Mouse (Mus musculus) cerebellum, adult 2 months (tissue): ENCODE data around the gene Acer3. TPM values are rescaled to one million over a fixed set of nuclear protein-coding genes. Genes with fewer than 3 reads are reported as not detected.

Experiments used
- DNase-seq, 2 experiments: peaks; one replicate each; pipeline ENCODE4 v3.0.0; 2021
- H3K27ac ChIP-seq: fragments of 200-500 bp; 2 replicates; pipeline ENCODE4 v1.5.1; 2012; ENCODE audit warnings: low read length, control low read depth, inconsistent platforms; ENCODE audit not compliant: insufficient read depth
- H3K27me3 ChIP-seq: fragments of 200-500 bp; 2 replicates; pipeline ENCODE4 v1.6.1; 2012; ENCODE audit warnings: inconsistent platforms, mild to moderate bottlenecking, low read length, moderate library complexity; ENCODE audit not compliant: control insufficient read depth, insufficient read depth
- H3K4me1 ChIP-seq: fragments of 200-500 bp; 2 replicates; pipeline ENCODE4 v1.6.1; 2011; ENCODE audit warnings: low read length; ENCODE audit not compliant: control insufficient read depth, insufficient read depth
- H3K4me3 ChIP-seq: fragments of 200-500 bp; replicated peaks from 2 replicates; pipeline ENCODE3; 2011; ENCODE audit warnings: mild to moderate bottlenecking, low read depth, low read length, control low read depth; ENCODE audit not compliant: insufficient read depth
- CTCF ChIP-seq: fragments of 200-500 bp; IDR thresholded peaks from 2 replicates; pipeline ENCODE4 v1.5.1; 2011; ENCODE audit warnings: low read depth, mild to moderate bottlenecking, control low read depth, low read length, moderate library complexity, borderline replicate concordance; ENCODE audit not compliant: insufficient read depth
- POLR2A ChIP-seq: fragments of 200-500 bp; IDR thresholded peaks from 2 replicates; pipeline ENCODE4 v1.6.1; 2011; ENCODE audit warnings: low read length, control low read depth, borderline replicate concordance; ENCODE audit not compliant: insufficient read depth
- WGBS: fragments of 180-500 bp; shearing (Covaris S2); methylation state at CpG from one replicate; pipeline ENCODE4 v1.1.7; 2018; 5-methylcytosine and 5-hydroxymethylcytosine counted together
- polyA plus RNA-seq: library from polyadenylated mRNA; depleted of rRNA; stranded (reverse); fragments of >200 nt; gene quantifications from 2 replicates; pipeline ENCODE4 v1.2.3, GENCODE M21; 2012

Gene Acer3
- polyA plus RNA-seq, 1 experiment: 11.8 TPM

- Histone ChIP-seq H3K4me1 (no peaks in the 10 kb centered on the region), H3K27ac (no peak overlapping the region), H3K27me3 (no peaks in the 10 kb centered on the region), H3K4me3 (no peak overlapping the region)
- TF ChIP-seq CTCF (no peak), POLR2A (no peak)
- WGBS: 96% methylated on average over 4 of the region's 4 CpGs
- no peak for DNase-seq
Measured at GRCm38 (mm10) chr7:98223796-98224195, 97.2 kb downstream of the Acer3 start.

GRCm38 (mm10) chr7:98216713-98217112 is 104.3 kb downstream of the Acer3 start:
- TF ChIP-seq CTCF: no peak
- no peak for TF ChIP-seq POLR2A
- Histone ChIP-seq H3K27ac (no peak overlapping the region), H3K27me3 (no peaks in the 10 kb centered on the region), H3K4me1 (no peaks in the 10 kb centered on the region), H3K4me3 (no peak overlapping the region)
- no peak for DNase-seq

DNA sequence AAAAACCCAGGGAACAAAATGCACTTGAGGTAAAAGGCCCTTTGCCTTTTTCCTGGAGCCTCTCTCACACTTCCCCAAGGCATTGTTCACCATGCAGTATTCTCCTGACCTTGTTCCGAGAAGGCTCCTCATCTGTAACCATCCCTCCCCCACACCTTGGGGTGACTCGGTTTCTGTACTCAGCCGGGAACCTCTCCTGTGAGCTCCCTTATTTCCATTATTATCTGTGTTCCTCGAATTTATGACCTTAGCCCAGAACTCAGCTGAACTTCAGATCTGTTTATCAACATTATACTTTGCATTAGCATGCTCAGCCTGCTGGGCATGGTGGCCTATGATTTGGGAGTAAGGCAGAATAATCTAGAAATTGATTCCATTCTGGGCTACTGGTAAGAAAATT is 118.1 kb downstream of the Acer3 start:
- Histone ChIP-seq H3K27me3 (no peaks in the 10 kb centered on the region), H3K4me1 (no peaks in the 10 kb centered on the region), H3K27ac (no peak overlapping the region), H3K4me3 (no peak overlapping the region)
- DNase-seq: no peak
- WGBS: 80% methylated on average over 4 of the region's 4 CpGs
- TF ChIP-seq POLR2A (no peak), CTCF (no peak)

- Histone ChIP-seq H3K4me3 (no peak overlapping the region), H3K4me1 (no peaks in the 10 kb centered on the region), H3K27ac (no peak overlapping the region), H3K27me3 (no peaks in the 10 kb centered on the region)
- TF ChIP-seq POLR2A (no peak), CTCF (no peak)
- 90% methylated on average over 5 of the region's 5 CpGs for WGBS
- no peak for DNase-seq
Measured at GRCm38 (mm10) chr7:98201493-98202028, 119.4 kb downstream of the Acer3 start.

DNA sequence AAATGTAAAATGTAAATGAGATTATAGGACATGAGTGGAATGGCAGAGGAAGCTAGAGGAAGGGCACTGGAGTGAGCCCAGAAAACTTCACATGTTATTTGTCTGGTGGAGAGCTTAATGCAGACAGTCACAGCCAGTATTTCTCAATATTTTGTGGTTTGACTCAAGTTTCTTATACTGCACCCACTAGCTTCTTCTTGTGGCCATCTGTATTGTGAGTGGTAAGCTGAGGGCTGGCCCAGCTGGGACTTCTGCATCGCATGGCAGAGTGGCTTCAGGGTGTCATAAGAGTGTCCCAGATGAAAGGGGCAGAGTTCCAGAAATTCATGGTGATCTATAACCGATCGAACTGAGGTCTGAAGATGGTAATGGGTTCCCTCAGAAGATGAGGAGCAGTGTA is 120.6 kb downstream of the Acer3 start:
- TF ChIP-seq POLR2A (no peak), CTCF (no peak)
- H3K4me1 ChIP-seq: no peaks in the 10 kb centered on the region
- 89% methylated on average over 3 of the region's 3 CpGs for WGBS
- no peak overlapping the region for H3K4me3 ChIP-seq
- no peaks in the 10 kb centered on the region for H3K27me3 ChIP-seq
- no peak overlapping the region for H3K27ac ChIP-seq
- no peak for DNase-seq

DNA sequence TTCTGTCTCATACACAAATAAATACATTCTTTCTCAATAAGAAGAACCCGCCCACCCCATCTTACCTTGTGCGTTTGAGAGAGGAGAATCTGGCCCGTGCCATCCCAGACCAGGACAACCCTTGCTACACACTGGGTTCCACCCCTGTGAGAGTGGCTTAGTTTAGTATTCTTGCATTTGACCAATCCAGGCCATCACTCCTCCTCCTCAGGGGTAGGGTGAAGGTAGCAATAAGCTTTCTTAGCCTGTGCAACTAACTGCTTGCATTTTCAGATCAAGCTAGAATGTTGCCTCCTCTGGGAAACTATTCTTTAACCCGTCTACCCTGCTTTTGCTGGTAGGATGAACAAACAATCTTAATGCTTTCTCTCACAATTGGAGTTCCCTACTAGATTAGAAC is 121.6 kb downstream of the Acer3 start, which contains the start of gene B3gnt6:
TSS of gene B3gnt6 (minus strand) at position 101 of the 400 bp plus-strand sequence.
- no peak within 1 kb of the TSS for H3K27ac ChIP-seq
- H3K27me3 ChIP-seq: no peaks in the 10 kb centered on the region
- H3K4me3 ChIP-seq: no peak within 1 kb of the TSS
- no peak for DNase-seq
- TF ChIP-seq POLR2A (no peak), CTCF (no peak)
- H3K4me1 ChIP-seq: no peaks in the 10 kb centered on the region
- WGBS: 96% methylated on average over 4 of the region's 4 CpGs

GRCm38 (mm10) chr7:98195151-98195801 is 125.7 kb downstream of the Acer3 start:
- Histone ChIP-seq H3K27me3 (no peaks in the 10 kb centered on the region; the same call in 1 of the 2 replicates), H3K4me3 (no peak overlapping the region), H3K27ac (no peak overlapping the region), H3K4me1 (no peaks in the 10 kb centered on the region)
- DNase-seq: no peak
- TF ChIP-seq POLR2A (no peak), CTCF (no peak)
- 85% methylated on average over 10 of the region's 10 CpGs for WGBS

DNA sequence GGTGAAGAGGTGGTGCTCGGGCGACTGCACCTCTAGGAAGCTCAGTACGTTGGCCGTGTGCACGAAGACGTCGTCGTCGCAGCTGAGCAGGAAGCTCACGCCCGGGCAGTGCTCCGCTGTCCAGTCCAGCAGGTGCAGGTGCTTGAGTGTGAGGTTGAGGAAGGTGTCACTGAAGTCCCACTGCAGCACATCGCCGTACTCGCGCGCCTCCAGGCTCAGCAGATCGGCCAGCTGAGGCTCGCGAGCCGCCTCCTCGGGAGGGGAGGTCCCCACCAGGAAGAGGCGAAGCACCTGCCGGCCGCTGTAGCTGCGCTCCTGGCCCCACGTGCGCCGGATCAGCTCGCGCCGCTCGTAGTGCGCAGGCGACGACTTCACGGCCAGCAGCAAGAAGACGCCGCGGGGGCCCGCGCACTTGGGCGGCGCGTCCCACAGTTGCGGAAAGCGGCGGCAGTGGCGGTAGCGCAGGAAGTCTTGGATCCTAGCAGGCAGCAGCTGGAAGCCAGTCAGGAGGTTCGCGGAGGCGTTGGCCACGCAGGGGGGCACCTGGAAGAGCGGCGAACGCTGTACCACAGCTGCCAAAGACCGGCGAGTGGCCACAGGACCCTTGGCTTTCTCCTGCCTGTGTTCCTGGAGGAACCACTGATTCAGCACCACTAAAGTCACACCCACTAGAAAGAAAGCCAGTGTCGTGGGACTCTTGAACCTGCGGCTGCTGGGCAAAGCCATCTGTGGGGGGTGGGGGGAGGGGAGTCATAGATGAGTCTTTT is 126.8 kb downstream of the Acer3 start:
- no peaks in the 10 kb centered on the region; the same call in 1 of the 2 replicates for H3K27me3 ChIP-seq
- DNase-seq: peak in 1 of 2 experiments; percentile 15
- peak overlapping the region; percentile 41 for H3K4me3 ChIP-seq
- no peak overlapping the region for H3K27ac ChIP-seq
- TF ChIP-seq POLR2A (no peak), CTCF (no peak)
- no peaks in the 10 kb centered on the region for H3K4me1 ChIP-seq
- 2% methylated on average over 61 of the region's 61 CpGs for WGBS
